In genomic region chr9:54700174-54700475, GRCm38 (mm10) we compare ENCODE assay signal across 8 mouse cellular contexts. TPM values are rescaled to one million over a fixed set of nuclear protein-coding genes. Genes with fewer than 3 reads are reported as not detected.
A peak's percentile ranks its signal among the peaks of the same experiment; 100 is the strongest.
DNase-seq lines count a peak whose midpoint lies in the region; ATAC-seq and TF ChIP-seq lines count a peak whose summit lies in the region.

No protein-coding gene starts in this region.

- H3K27ac ChIP-seq in bone marrow macrophage, adult 2 months (ENCODE audit: insufficient read depth, low read depth, low read length) = no peak overlapping the region
- peak overlapping the region; percentile 95 for H3K27ac ChIP-seq in heart, embryonic 16.5 days (ENCODE audit: low read length)
- H3K27ac ChIP-seq in liver, embryonic 16.5 days (ENCODE audit: low read length) = peak overlapping the region; percentile 94

- TF ChIP-seq CTCF in bone marrow macrophage, adult 2 months (IDR thresholded peaks at IDR 0.05; ENCODE audit: low read depth, low read length) = no peak

- 0 out of 2 replicates have a peak, but pooled peaks have one; percentile 8 for ATAC-seq in heart, embryonic 16.5 days (replicated peaks; ENCODE audit: extremely low read depth, insufficient read depth, low FRiP score)
- ATAC-seq in liver, embryonic 16.5 days (ENCODE audit: low read depth) = no peak

- peak overlapping the region; percentile 60 for H3K4me3 ChIP-seq in bone marrow macrophage, adult 2 months (ENCODE audit: insufficient read depth, low read length)
- H3K4me3 ChIP-seq in heart, embryonic 16.5 days (ENCODE audit: low read length) = peak overlapping the region; percentile 80
- peak overlapping the region; percentile 82 for H3K4me3 ChIP-seq in liver, embryonic 16.5 days (ENCODE audit: low read depth, low read length)

- no peaks in the 10 kb centered on the region for H3K9me3 ChIP-seq in heart, embryonic 16.5 days (replicated peaks; ENCODE audit: control insufficient read depth, low read length)
- 0 out of 2 replicates have a peak, but pooled peaks cover 2% of the 10 kb centered on the region for H3K9me3 ChIP-seq in liver, embryonic 16.5 days (replicated peaks; ENCODE audit: control insufficient read depth, low read length)

- 12% methylated on average over 9 of the region's 9 CpGs for WGBS in heart, embryonic 16.5 days
- WGBS in liver, embryonic 16.5 days (ENCODE audit: insufficient replicate concordance) = 20% methylated on average over 9 of the region's 9 CpGs

- H3K36me3 ChIP-seq in heart, embryonic 16.5 days (ENCODE audit: control insufficient read depth, insufficient read depth) = no peaks in the 10 kb centered on the region
- no peaks in the 10 kb centered on the region for H3K36me3 ChIP-seq in liver, embryonic 16.5 days (ENCODE audit: control insufficient read depth, insufficient read depth)

- peak overlapping the region; percentile 92 for H3K4me2 ChIP-seq in heart, embryonic 16.5 days (ENCODE audit: low read depth, low read length)
- peak overlapping the region; percentile 73 for H3K4me2 ChIP-seq in liver, embryonic 16.5 days (ENCODE audit: low read depth, low read length)

- H3K4me1 ChIP-seq in bone marrow macrophage, adult 2 months (ENCODE audit: control insufficient read depth, insufficient read depth, low read length) = no peaks in the 10 kb centered on the region
- peaks cover 36% of the 10 kb centered on the region for H3K4me1 ChIP-seq in heart, embryonic 16.5 days (ENCODE audit: control insufficient read depth, insufficient read depth, low read length)
- peaks cover 60% of the 10 kb centered on the region for H3K4me1 ChIP-seq in liver, embryonic 16.5 days (ENCODE audit: control insufficient read depth, low read depth, low read length)

- peak; percentile 32 for DNase-seq in kidney, adult 9 months
- no peak for DNase-seq in kidney, postnatal 10 days
- DNase-seq in embryo, embryonic 10 days (ENCODE audit: low spot score) = no peak
- DNase-seq in adrenal gland, adult 2 months = no peak
- no peak for DNase-seq in layer of hippocampus, adult 11-12 months (ENCODE audit: low spot score)

- no peaks in the 10 kb centered on the region for H3K27me3 ChIP-seq in heart, embryonic 16.5 days (ENCODE audit: control insufficient read depth, insufficient read depth, low read length)
- peaks cover 19% of the 10 kb centered on the region; the same call in 1 of the 2 replicates for H3K27me3 ChIP-seq in liver, embryonic 16.5 days (ENCODE audit: control insufficient read depth, insufficient read depth, low read depth, low read length)

- TF ChIP-seq POLR2A in bone marrow macrophage, adult 2 months (IDR thresholded peaks at IDR 0.05; ENCODE audit: borderline replicate concordance, low read depth, low read length) = no peak

- H3K9ac ChIP-seq in heart, embryonic 16.5 days (ENCODE audit: low read length) = peak overlapping the region; percentile 92
- H3K9ac ChIP-seq in liver, embryonic 16.5 days (ENCODE audit: low read depth, low read length) = peak overlapping the region; percentile 89

RNA-seq across cellular contexts. Expression of gene Dnaja4, which starts 1.5 kb away (rescaled TPM):
- polyA plus RNA-seq in bone marrow macrophage, adult 2 months (2012; ENCODE audit: insufficient read depth, insufficient read length, missing spikeins) = 0.19 and 0.27 TPM in 2 replicates
- polyA plus RNA-seq in heart, embryonic 16.5 days (2015; fragmentation: Nextera tagmentation; extraction: Ambion mirVana) = 30.1 and 30.2 TPM in 2 replicates
- polyA plus RNA-seq in liver, embryonic 16.5 days (2015; fragmentation: Nextera tagmentation; extraction: Ambion mirVana) = 18.4 and 21.8 TPM in 2 replicates
- 10 to 100 TPM; 22.1 to 27.4 TPM for total RNA-seq in adrenal gland, adult 2 months (2021)
- 7.2 and 8.6 TPM in 2 replicates for polyA plus RNA-seq in adrenal gland, adult 2 months (2012; rRNA removed)

RNA-seq across cellular contexts. Expression of gene Wdr61, which starts 34.2 kb away (rescaled TPM):
- 32.7 and 39.9 TPM in 2 replicates for polyA plus RNA-seq in bone marrow macrophage, adult 2 months (2012; ENCODE audit: insufficient read depth, insufficient read length, missing spikeins)
- polyA plus RNA-seq in heart, embryonic 16.5 days (2015; fragmentation: Nextera tagmentation; extraction: Ambion mirVana) = 90.3 and 101 TPM in 2 replicates
- polyA plus RNA-seq in liver, embryonic 16.5 days (2015; fragmentation: Nextera tagmentation; extraction: Ambion mirVana) = 71.1 and 78.8 TPM in 2 replicates
- total RNA-seq in adrenal gland, adult 2 months (2021) = 10 to 100 TPM; 57.4 to 62.8 TPM
- polyA plus RNA-seq in adrenal gland, adult 2 months (2012; rRNA removed) = 10.4 and 10.5 TPM in 2 replicates

RNA-seq across cellular contexts. Expression of gene Acsbg1, which starts 38.5 kb away (rescaled TPM):
- not detected in 2 replicates for polyA plus RNA-seq in bone marrow macrophage, adult 2 months (2012; ENCODE audit: insufficient read depth, insufficient read length, missing spikeins)
- 0.10 and 0.13 TPM in 2 replicates for polyA plus RNA-seq in heart, embryonic 16.5 days (2015; fragmentation: Nextera tagmentation; extraction: Ambion mirVana)
- polyA plus RNA-seq in liver, embryonic 16.5 days (2015; fragmentation: Nextera tagmentation; extraction: Ambion mirVana) = 0.06 and 0.24 TPM in 2 replicates
- 100 to 1,000 TPM; 144 to 285 TPM for total RNA-seq in adrenal gland, adult 2 months (2021)
- 126 and 247 TPM in 2 replicates for polyA plus RNA-seq in adrenal gland, adult 2 months (2012; rRNA removed)

Comparison
In these comparisons a context has a peak if more than half of its experiments do, and no peak if none do; other contexts are left out.
1. RNA of gene Acsbg1, which starts 38.5 kb away (polyA plus RNA-seq): 126 to 247 TPM in adrenal gland, adult 2 months; 0.06 to 0.24 TPM in liver, embryonic 16.5 days, 0.10 to 0.13 TPM in heart, embryonic 16.5 days and not detected in bone marrow macrophage, adult 2 months; every median in the first group is over 100 times any median in the second.
2. Peak in every context shown above with its lines, with median percentiles within 50 percentile points of each other: H3K4me3 ChIP-seq.